Mouse (Mus musculus) lung, postnatal 0 days (tissue): ENCODE results near the gene Acly. TPM values are rescaled to one million over a fixed set of nuclear protein-coding genes. Genes with fewer than 3 reads are reported as not detected.

ENCODE experiments used
- ATAC-seq: fragments of 200-750 bp; cut with Nextera tagmentation; 2 replicates; pipeline ENCODE4 v1.8.0; 2017; ENCODE audit warnings: moderate library complexity
- DNase-seq: peaks from one replicate; pipeline ENCODE4 v3.0.0-alpha.2; 2016; ENCODE audit warnings: low spot score
- H3K27ac ChIP-seq: fragments of 300-500 bp; sonication (generic); 2 replicates; pipeline ENCODE4 v1.5.1; 2014; ENCODE audit warnings: antibody characterized with exemption, mild to moderate bottlenecking, low read length, mixed read lengths
- H3K27me3 ChIP-seq: fragments of 300-500 bp; sonication (generic); replicated peaks from 2 replicates; pipeline ENCODE4 v1.6.1; 2014; ENCODE audit warnings: low read length, mixed read lengths; ENCODE audit not compliant: insufficient read depth
- H3K36me3 ChIP-seq: fragments of 300-500 bp; sonication (generic); 2 replicates; pipeline ENCODE4 v1.6.1; 2014; ENCODE audit warnings: low read length, mixed read lengths; ENCODE audit not compliant: insufficient read depth
- H3K4me1 ChIP-seq: fragments of 300-500 bp; sonication (generic); 2 replicates; pipeline ENCODE4 v1.6.1; 2014; ENCODE audit warnings: antibody characterized with exemption, low read depth, low read length, mixed read lengths; ENCODE audit not compliant: insufficient read depth
- H3K4me2 ChIP-seq: fragments of 300-500 bp; sonication (generic); replicated peaks from 2 replicates; pipeline ENCODE4 v1.6.1; 2014; ENCODE audit warnings: low read depth, mild to moderate bottlenecking, low read length, moderate library complexity, mixed read lengths
- H3K4me3 ChIP-seq: fragments of 300-500 bp; sonication (generic); 2 replicates; pipeline ENCODE4 v1.5.1; 2014; ENCODE audit warnings: low read depth, low read length
- H3K9ac ChIP-seq: fragments of 300-500 bp; sonication (generic); replicated peaks from 2 replicates; pipeline ENCODE4 v1.6.1; 2014; ENCODE audit warnings: low read depth, mild to moderate bottlenecking
- H3K9me3 ChIP-seq: fragments of 300-500 bp; sonication (generic); 2 replicates; pipeline ENCODE4 v1.6.1; 2016; ENCODE audit warnings: low read length, mixed read lengths
- CTCF ChIP-seq: IDR thresholded peaks from 2 replicates; pipeline ENCODE4 v1.5.1; 2016; ENCODE audit warnings: antibody characterized with exemption, mild to moderate bottlenecking
- EP300 ChIP-seq: IDR thresholded peaks from 2 replicates; pipeline ENCODE4 v1.6.1; 2016; ENCODE audit warnings: antibody characterized with exemption, mild to moderate bottlenecking, control low read depth
- WGBS: fragments of 180-500 bp; shearing (Covaris S2); extraction: QIAGEN DNeasy Blood & Tissue Kit; methylation state at CpG from one replicate; pipeline ENCODE4 v1.1.7; 2014; 5-methylcytosine and 5-hydroxymethylcytosine counted together
- polyA plus RNA-seq: library from polyadenylated mRNA; unstranded; fragments of >200 nt; fragmentation: Nextera tagmentation; extraction: Ambion mirVana; gene quantifications from 2 replicates; pipeline ENCODE4 v1.2.1, GENCODE M21; 2015

Acly gene
- polyA plus RNA-seq, 1 experiment from 2014 or later = 85.7 TPM

DNA sequence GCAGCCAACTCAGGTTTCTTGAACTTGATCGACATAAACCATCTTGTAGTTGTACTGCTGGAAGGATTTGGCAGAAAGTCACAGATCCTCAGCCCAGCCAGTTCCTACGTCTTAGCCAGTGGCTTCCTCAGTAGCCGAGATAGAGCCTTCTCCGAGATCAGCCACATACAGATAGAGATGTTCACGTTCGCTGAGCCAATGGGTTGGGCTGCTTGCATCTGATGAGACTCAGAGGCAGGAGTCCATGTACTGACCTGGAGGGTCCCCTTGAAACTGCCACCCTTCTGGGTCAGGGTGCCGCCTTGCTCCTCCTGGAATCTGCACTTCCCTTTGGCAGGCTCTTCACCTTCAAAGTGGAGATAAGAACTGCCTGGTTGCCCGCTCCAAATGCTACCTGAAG is 21.7 kb upstream of the Acly start:
- no peak overlapping the region for H3K9ac ChIP-seq
- no peak overlapping the region for H3K4me2 ChIP-seq
- H3K27me3 ChIP-seq = no peaks in the 10 kb centered on the region
- ATAC-seq (no peak), DNase-seq (no peak)
- H3K4me1 ChIP-seq = peaks cover 5% of the 10 kb centered on the region
- H3K9me3 ChIP-seq = no peaks in the 10 kb centered on the region
- H3K27ac ChIP-seq = no peak overlapping the region
- H3K4me3 ChIP-seq = no peak overlapping the region
- WGBS = 69% methylated on average over 8 of the region's 8 CpGs
- TF ChIP-seq EP300 (no peak), CTCF (no peak)
- H3K36me3 ChIP-seq = no peaks in the 10 kb centered on the region

DNA sequence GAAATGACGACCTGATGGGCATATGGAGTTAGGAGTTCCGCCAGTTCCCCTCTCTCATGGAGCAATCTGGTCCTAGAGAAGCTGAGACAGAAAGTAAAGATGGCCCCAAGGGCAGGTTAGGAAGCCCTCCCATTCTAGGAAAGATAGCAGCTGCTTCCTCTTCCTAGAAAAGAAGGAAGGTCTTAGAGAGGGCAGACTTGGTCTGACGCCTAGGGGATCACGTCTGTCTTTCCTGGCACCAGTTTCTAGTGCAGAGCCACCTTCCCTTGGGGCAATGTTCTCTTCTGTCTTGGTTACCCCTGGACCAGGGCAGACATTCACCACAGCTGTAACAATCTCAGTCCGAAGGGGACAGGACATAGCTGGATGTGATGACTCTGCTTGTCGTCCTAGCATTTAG is 20.3 kb upstream of the Acly start:
- Histone ChIP-seq H3K4me1 (peaks cover 5% of the 10 kb centered on the region), H3K9ac (no peak overlapping the region), H3K4me2 (no peak overlapping the region), H3K27ac (no peak overlapping the region), H3K4me3 (no peak overlapping the region), H3K9me3 (no peaks in the 10 kb centered on the region), H3K27me3 (no peaks in the 10 kb centered on the region), H3K36me3 (no peaks in the 10 kb centered on the region)
- ATAC-seq = no peak
- no peak for TF ChIP-seq CTCF
- no peak for TF ChIP-seq EP300
- WGBS = 67% methylated on average over 6 of the region's 6 CpGs
- DNase-seq = no peak

DNA sequence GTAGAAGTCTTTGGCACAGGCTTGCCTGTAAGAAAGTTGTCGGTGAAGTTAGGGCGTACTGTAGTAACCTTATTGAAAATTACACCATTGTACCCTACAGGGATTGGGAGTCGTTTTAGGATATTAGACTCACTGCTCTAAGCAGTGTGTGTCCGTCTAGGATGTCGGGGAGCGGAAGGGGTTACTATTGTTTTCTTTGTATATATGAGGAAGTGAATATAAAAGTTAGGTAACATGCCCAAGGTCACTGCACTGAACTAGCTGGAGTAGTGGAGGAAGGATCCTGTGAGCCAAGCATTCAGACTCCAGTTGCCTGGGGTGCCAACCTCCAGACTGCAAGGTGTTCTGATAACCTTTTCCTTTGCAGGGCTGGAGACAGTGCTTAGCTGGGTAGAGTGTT is 19.2 kb upstream of the Acly start:
- H3K4me2 ChIP-seq = no peak overlapping the region
- H3K9ac ChIP-seq = no peak overlapping the region
- 56% methylated on average over 6 of the region's 6 CpGs for WGBS
- peaks cover 5% of the 10 kb centered on the region for H3K4me1 ChIP-seq
- no peaks in the 10 kb centered on the region for H3K9me3 ChIP-seq
- no peaks in the 10 kb centered on the region for H3K36me3 ChIP-seq
- TF ChIP-seq EP300 = no peak
- no peak for TF ChIP-seq CTCF
- no peaks in the 10 kb centered on the region for H3K27me3 ChIP-seq
- ATAC-seq (no peak), DNase-seq (peak; percentile 33)
- no peak overlapping the region for H3K4me3 ChIP-seq
- H3K27ac ChIP-seq = no peak overlapping the region

DNA sequence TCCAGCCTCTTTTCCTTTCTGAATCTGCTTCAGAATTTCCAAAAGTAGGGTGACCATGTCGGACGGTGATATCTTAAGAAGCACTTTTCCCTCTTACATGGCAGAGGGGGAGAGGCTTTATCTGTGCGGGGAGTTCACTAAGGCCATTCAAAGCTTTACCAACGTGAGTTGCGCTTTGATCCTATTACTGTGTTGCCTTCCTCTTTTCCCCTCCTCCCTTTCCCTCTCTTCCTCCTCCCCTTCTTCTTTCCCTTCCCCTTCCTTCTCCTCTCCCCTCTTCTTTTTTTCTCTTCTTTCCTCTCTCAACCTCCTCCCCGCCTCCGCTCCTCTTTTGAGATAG is 17.9 kb upstream of the Acly start:
- Histone ChIP-seq H3K36me3 (no peaks in the 10 kb centered on the region), H3K9ac (no peak overlapping the region), H3K4me2 (peak overlapping the region; percentile 61), H3K9me3 (no peaks in the 10 kb centered on the region), H3K27ac (peak overlapping the region; percentile 62; the same call in 1 of the 2 replicates), H3K4me1 (peaks cover 5% of the 10 kb centered on the region), H3K27me3 (no peaks in the 10 kb centered on the region), H3K4me3 (peak overlapping the region; percentile 39)
- ATAC-seq (no peak; the same call in 1 of the 2 replicates), DNase-seq (no peak)
- 27% methylated on average over 7 of the region's 7 CpGs for WGBS
- TF ChIP-seq CTCF = no peak
- no peak for TF ChIP-seq EP300

DNA sequence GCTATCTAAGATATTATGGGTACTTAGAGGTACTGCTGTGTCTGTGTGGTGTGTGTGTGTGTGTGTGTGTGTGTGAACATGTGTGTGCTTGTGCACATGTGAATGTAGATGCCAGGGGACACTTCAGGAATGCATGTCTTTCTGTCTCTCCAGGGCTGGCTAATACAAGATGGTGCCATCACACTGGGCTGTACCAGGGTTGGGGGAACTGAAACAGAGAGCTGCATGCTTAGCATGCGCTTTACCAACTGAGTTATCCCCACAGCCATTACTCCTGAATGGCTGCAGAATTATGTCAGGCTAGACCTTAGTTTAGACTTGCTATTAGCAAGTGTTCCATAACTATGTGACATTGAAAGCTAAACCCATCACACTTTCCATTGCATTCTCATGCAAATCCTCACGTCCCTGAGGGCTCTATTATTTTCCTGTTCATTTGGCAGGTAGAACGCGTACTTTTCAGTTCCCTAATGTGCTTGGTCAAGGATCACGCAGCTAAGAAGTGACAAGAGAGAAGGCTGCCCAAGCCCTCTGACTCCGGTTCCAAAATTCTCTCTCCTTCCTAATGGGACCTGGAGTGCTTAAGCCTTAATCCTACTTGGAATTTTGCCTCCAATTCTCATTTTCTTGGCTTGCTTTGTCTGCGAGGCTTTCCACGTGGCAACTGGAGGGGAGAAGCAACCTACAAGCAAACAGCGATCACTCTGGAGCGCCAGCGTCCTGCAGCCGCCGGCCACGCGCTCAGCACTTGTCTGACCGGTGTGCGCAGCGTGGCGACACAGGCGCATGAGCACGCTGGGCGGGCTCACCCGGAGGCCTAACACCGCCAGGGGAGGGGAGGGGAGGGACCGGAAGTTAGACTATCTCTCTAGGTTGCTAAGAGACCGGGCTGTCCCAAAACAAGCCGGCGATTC is 17.3 kb upstream of the Acly start, which contains the start of gene Ttc25:
Ttc25 (plus strand) TSS at position 776 of the 914 bp plus-strand sequence.
- peak; percentile 98 for DNase-seq
- peak within 1 kb of the TSS; percentile 61 for H3K4me2 ChIP-seq
- no peaks in the 10 kb centered on the region for H3K9me3 ChIP-seq
- no peaks in the 10 kb centered on the region for H3K36me3 ChIP-seq
- peak within 1 kb of the TSS; percentile 62; the same call in 1 of the 2 replicates for H3K27ac ChIP-seq
- H3K27me3 ChIP-seq = no peaks in the 10 kb centered on the region
- ATAC-seq = peak; percentile 100
- H3K4me1 ChIP-seq = peaks cover 5% of the 10 kb centered on the region
- no peak within 1 kb of the TSS for H3K9ac ChIP-seq
- no peak for TF ChIP-seq EP300
- peak; percentile 50 for TF ChIP-seq CTCF
- H3K4me3 ChIP-seq = peak within 1 kb of the TSS; percentile 39
- 6% methylated on average over 28 of the region's 28 CpGs for WGBS

DNA sequence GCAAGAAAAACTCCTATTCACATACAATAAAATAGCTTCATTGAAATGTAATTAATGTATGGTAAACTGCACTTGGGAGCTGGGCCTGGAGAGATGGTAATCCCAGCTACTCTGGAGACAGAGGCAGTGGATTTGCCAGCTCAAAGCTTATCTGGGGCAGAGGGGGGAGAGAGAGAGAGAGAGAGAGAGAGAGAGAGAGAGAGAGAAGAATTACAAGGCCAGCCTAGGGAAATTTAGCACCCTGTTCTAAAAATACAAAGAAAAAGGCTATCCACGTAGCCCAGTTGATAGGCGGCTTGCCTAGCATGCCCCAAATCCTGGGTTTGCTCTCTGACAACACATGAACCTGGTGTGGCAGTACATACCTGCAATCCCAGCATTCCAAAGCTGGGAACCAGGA is 13.8 kb upstream of the Acly start:
- no peak for ATAC-seq
- Histone ChIP-seq H3K4me1 (peaks cover 5% of the 10 kb centered on the region), H3K4me3 (no peak overlapping the region), H3K27me3 (no peaks in the 10 kb centered on the region), H3K27ac (no peak overlapping the region), H3K9ac (no peak overlapping the region), H3K9me3 (no peaks in the 10 kb centered on the region), H3K36me3 (no peaks in the 10 kb centered on the region), H3K4me2 (no peak overlapping the region)
- TF ChIP-seq EP300 (no peak), CTCF (no peak)
- 87% methylated on average over 2 of the region's 2 CpGs for WGBS
- DNase-seq = no peak
